Mouse (Mus musculus): ENCODE measurements around the gene Trim6. TPM values are rescaled to one million over a fixed set of nuclear protein-coding genes. Genes with fewer than 3 reads are reported as not detected.

The Trim6 gene
- total RNA-seq (2023), result 1 to 10 TPM; 1.8 to 2.1 TPM

DNA sequence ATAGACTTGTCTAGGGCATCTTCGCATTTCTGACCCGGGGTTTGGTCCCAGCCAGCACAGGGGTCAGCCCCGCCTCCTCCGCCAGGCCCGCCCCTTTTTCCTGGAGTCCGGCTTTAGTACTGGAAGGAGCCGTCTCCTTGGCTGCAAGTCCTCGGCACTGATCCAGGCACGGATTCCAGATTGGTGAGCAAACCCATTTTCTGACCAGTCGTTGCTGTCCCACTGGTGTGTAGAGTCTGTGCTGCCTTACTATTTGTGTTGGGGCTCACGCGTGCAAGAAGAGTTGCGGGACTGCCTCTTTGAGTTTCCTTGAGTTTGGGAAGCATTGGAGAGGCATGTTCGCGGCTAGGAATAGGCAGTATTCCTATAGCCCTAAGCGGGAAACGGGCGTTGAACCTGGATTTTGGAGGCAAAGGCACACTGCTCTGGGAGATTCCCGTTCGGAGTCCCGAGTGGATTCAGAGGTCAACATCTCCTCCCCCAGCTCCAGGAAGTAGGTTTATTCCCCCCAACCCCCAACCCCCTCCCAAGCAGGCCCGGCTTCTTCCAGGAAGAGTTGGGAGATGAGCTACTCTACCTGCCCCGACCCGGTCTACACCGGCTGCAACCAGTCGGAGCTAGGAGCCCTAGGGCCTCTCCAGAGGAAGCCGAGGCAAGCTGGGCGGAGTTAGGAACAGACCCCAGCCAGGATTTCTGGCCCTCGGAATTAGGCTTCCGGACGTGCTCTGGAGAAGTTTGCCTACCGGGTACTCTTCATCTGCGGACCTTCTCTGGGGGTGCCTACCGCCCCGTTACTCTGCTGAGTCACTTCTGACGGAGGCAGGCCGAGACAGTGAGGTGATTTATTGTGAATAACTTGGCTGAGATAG lies at the start of gene Trim6:
Gene Trim6, plus strand, starts transcription at position 93 of the 869 bp plus-strand sequence.

DNA sequence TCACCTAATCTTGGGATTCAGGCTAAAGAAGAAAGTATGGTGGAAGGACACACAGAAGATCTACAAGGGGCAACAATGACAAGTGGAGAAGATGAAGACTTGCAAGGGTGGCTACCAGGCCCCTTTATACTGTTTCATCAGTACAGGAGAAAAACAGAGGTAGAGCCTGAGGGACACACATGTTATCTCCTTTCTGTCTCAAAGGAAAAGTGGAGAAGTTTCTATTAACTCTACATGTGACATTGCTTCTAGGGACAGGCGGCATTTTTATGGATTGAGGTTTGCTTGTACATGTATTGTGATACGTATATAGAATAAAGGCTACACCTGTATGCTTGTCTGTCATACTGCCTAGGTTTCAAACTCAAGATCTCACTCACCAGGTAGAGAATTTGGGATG lies 35.3 kb upstream of the Trim6 start, which contains the start of gene Olfr648:
Gene Olfr648, minus strand, starts transcription at position 101 of the 400 bp plus-strand sequence.

DNA sequence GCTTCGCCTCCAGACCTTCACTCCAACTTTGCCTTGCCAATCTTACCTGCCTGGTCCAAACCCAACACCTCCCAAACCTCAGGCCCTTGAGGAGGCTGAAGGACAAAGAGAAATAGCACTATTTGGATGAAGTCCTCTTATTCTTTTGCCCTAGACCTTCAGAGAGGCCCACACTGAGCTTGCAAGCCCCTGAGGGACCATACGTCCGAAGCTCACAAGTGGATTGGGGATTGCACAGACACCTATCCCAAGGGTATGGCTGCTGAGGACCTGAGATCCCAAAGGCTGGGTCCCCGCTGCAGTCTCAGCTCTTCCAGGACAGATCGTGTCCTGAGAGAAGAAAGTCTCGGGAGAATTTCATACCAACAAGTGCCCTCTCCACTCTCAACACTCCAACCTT lies 22.7 kb upstream of the Trim6 start, which contains the start of gene Olfr649:
Gene Olfr649, minus strand, starts transcription at position 101 of the 400 bp plus-strand sequence.

DNA sequence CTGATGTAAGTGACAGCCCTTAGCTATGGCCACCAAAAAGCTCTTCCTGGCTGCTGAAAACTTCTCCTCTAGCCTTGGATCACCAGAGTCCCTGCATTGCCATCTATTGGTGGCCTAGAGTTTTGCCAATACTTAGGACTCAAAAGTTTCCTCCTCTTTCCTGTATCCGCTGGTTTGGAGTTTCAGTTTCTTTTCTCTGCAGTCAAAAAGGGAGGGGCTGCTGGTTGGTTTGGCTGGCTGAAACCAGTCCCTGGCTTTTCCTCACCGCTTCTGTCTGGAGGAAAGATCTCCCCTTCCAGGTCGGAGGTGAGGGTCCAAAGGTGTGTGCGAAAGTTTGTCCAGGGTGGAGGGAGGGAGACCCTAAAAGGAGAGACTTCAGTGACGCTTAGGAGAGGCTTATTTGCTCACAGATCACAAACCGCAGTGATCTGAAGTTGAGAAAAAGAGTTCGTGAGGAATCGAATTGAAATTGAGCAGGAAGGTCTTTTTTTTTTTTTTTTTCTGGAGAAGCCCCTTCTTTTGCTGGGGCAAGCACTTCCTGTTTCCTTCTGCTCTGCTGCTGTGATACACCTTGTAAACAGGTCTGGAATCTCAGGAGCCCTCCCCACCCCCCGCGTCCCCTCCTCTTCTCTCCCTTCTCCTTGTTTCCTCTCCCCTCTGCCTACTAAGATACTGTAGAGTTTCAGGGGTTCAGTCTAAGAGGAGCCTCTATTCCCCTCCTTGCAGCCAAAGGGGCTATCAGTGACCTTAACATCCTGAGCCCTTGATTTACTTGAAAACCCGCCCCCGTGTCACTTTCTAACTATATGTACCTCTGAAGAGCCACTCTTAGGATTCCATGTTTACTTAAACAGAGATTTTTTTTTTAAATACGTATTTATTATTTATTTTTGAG lies 25.9 kb downstream of the Trim6 start, which contains the start of gene Trim34a:
Gene Trim34a, plus strand, starts transcription at position 171 of the 895 bp plus-strand sequence.

Other genes with a start within 250 kb of the Trim6 start
- gene Olfr635, start 247.6 kb upstream of the Trim6 start, total RNA-seq (2023), result not detected
- gene Olfr638, start 220.0 kb upstream of the Trim6 start, total RNA-seq (2023), result not detected
- under 1 TPM in 1 of 2 experiments, not detected in 1; 0.13 TPM for gene Olfr639, start 201.5 kb upstream of the Trim6 start, total RNA-seq (2023)
- gene Olfr640, start 193.2 kb upstream of the Trim6 start, total RNA-seq (2023), result not detected
- gene Olfr641, start 183.3 kb upstream of the Trim6 start, total RNA-seq (2023), result not detected
- gene Olfr642, start 166.1 kb upstream of the Trim6 start, total RNA-seq (2023), result not detected
- gene 4930516K23Rik, start 157.3 kb upstream of the Trim6 start, total RNA-seq (2023), result not detected
- not detected for gene Olfr644, start 146.9 kb upstream of the Trim6 start, total RNA-seq (2023)
- not detected for gene Olfr645, start 133.3 kb upstream of the Trim6 start, total RNA-seq (2023)
- gene Olfr646, start 113.9 kb upstream of the Trim6 start, total RNA-seq (2023), result not detected
- gene Ubqln5, start 89.0 kb upstream of the Trim6 start, total RNA-seq (2023), result not detected
- not detected for gene Olfr643, start 81.4 kb upstream of the Trim6 start, total RNA-seq (2023)
- not detected for gene Ubqln3, start 75.5 kb upstream of the Trim6 start, total RNA-seq (2023)
- gene Ubqlnl, start 68.2 kb upstream of the Trim6 start, total RNA-seq (2023), result not detected
- not detected for gene Olfm5, start 54.0 kb upstream of the Trim6 start, total RNA-seq (2023)
- not detected for gene Olfr648, start 35.4 kb upstream of the Trim6 start, total RNA-seq (2023)
- gene Olfr649, start 22.8 kb upstream of the Trim6 start, total RNA-seq (2023), result not detected
- gene Trim34a, start 25.7 kb downstream of the Trim6 start, total RNA-seq (2023), result 10 to 100 TPM; 14.4 to 18.2 TPM
- gene Trim5, start 69.3 kb downstream of the Trim6 start, total RNA-seq (2023), result 10 to 100 TPM; 13.1 to 13.3 TPM
- gene Trim12a, start 96.7 kb downstream of the Trim6 start, total RNA-seq (2023), result 10 to 100 TPM; 60.5 to 62.7 TPM
- gene Trim34b, start 110.7 kb downstream of the Trim6 start, total RNA-seq (2023), result 1 to 10 TPM; 1.5 to 1.6 TPM
- 10 to 100 TPM; 29.1 to 32.0 TPM for gene Trim12c, start 134.6 kb downstream of the Trim6 start, total RNA-seq (2023)
- 10 to 100 TPM; 55.8 to 60.5 TPM for gene Trim30b, start 151.1 kb downstream of the Trim6 start, total RNA-seq (2023)
- under 1 TPM; 0.64 to 0.73 TPM for gene Trim30c, start 182.0 kb downstream of the Trim6 start, total RNA-seq (2023)
- 10 to 100 TPM; 39.9 to 50.2 TPM for gene Trim30a, start 246.4 kb downstream of the Trim6 start, total RNA-seq (2023)